In genomic region chr14:36624134-36624533, GRCm38 (mm10) we compare ENCODE assay signal across 25 mouse cellular contexts.
A peak's percentile ranks its signal among the peaks of the same experiment; 100 is the strongest.
DNase-seq lines count a peak whose midpoint lies in the region; ATAC-seq lines count a peak whose summit lies in the region.
"Had no signal": no experiment of that assay in that cellular context is flagged by ENCODE, and none has a peak within 500 bp of the region (broad histone marks: within the 10 kb centered on the region; RNA-seq: fewer than 3 reads in every experiment).

No protein-coding gene starts in this region.

- H3K4me3 ChIP-seq in hindbrain, embryonic 16.5 days (ENCODE audit: low read length), result no peak overlapping the region
- no peak overlapping the region for H3K4me3 ChIP-seq in hindbrain, embryonic 11.5 days (ENCODE audit: low read depth, low read length)
- no peak overlapping the region for H3K4me3 ChIP-seq in neural tube, embryonic 14.5 days (ENCODE audit: low read depth, low read length)
- H3K4me3 ChIP-seq in midbrain, embryonic 15.5 days, result no peak overlapping the region
- H3K4me3 ChIP-seq: embryonic facial prominence, embryonic 12.5 days; hindbrain, embryonic 15.5 days; intestine, embryonic 15.5 days; liver, embryonic 15.5 days; neural tube, embryonic 12.5 days had no signal

- no peak for DNase-seq in hindbrain, embryonic 11.5 days (ENCODE audit: low spot score)
- DNase-seq in neural tube, embryonic 10.5 days (ENCODE audit: extremely low spot score, low spot score), result no peak
- DNase-seq in telencephalon, adult 2 months (ENCODE audit: low read depth, low spot score), result peak; percentile 11
- no peak for DNase-seq in urinary bladder, postnatal 10 days (ENCODE audit: low spot score)
- DNase-seq in kidney, postnatal 10 days, result no peak
- DNase-seq: adrenal gland, adult 8-10 months; cerebellum, adult 11-12 months; cerebellum, adult 9-11 months; embryo, embryonic 11 days; gastrocnemius, postnatal 10 days; heart, postnatal 14 days; kidney, adult 8-10 months; lung, embryonic 14.5 days; lung, postnatal 14 days; retina, postnatal 1 day; right cerebral cortex, postnatal 14 days had no signal

- no peak overlapping the region for H3K9ac ChIP-seq in hindbrain, embryonic 16.5 days (ENCODE audit: low read depth, low read length)
- H3K9ac ChIP-seq in hindbrain, embryonic 11.5 days (ENCODE audit: low read depth, low read length), result no peak overlapping the region
- no peak overlapping the region for H3K9ac ChIP-seq in neural tube, embryonic 14.5 days (replicated peaks; ENCODE audit: low read depth, low read length)
- H3K9ac ChIP-seq in midbrain, embryonic 15.5 days, result no peak overlapping the region
- H3K9ac ChIP-seq: embryonic facial prominence, embryonic 12.5 days; hindbrain, embryonic 15.5 days; intestine, embryonic 15.5 days; liver, embryonic 15.5 days; lung, embryonic 14.5 days; neural tube, embryonic 12.5 days had no signal

- H3K27me3 ChIP-seq in hindbrain, embryonic 16.5 days (replicated peaks; ENCODE audit: control insufficient read depth, insufficient read depth, low read length), result no peaks in the 10 kb centered on the region
- H3K27me3 ChIP-seq in hindbrain, embryonic 11.5 days (ENCODE audit: control insufficient read depth, insufficient read depth, low read length), result no peaks in the 10 kb centered on the region
- H3K27me3 ChIP-seq in neural tube, embryonic 14.5 days (ENCODE audit: control insufficient read depth, insufficient read depth, low read length), result no peaks in the 10 kb centered on the region
- no peaks in the 10 kb centered on the region for H3K27me3 ChIP-seq in midbrain, embryonic 15.5 days (replicated peaks)
- H3K27me3 ChIP-seq: embryonic facial prominence, embryonic 12.5 days; hindbrain, embryonic 15.5 days; intestine, embryonic 15.5 days; liver, embryonic 15.5 days; neural tube, embryonic 12.5 days had no signal

- H3K36me3 ChIP-seq in hindbrain, embryonic 16.5 days (ENCODE audit: control insufficient read depth, insufficient read depth, low read length), result no peaks in the 10 kb centered on the region
- H3K36me3 ChIP-seq in hindbrain, embryonic 11.5 days (ENCODE audit: control insufficient read depth, insufficient read depth, low read length), result no peaks in the 10 kb centered on the region
- no peaks in the 10 kb centered on the region for H3K36me3 ChIP-seq in neural tube, embryonic 14.5 days (ENCODE audit: control insufficient read depth, insufficient read depth, low read length)
- H3K36me3 ChIP-seq in midbrain, embryonic 15.5 days (replicated peaks), result no peaks in the 10 kb centered on the region
- H3K36me3 ChIP-seq: embryonic facial prominence, embryonic 12.5 days; hindbrain, embryonic 15.5 days; intestine, embryonic 15.5 days; liver, embryonic 15.5 days; neural tube, embryonic 12.5 days had no signal

- no peaks in the 10 kb centered on the region for H3K4me1 ChIP-seq in hindbrain, embryonic 16.5 days (ENCODE audit: control insufficient read depth, insufficient read depth, low read depth, low read length)
- H3K4me1 ChIP-seq in hindbrain, embryonic 11.5 days (replicated peaks; ENCODE audit: control insufficient read depth, insufficient read depth, low read length), result no peaks in the 10 kb centered on the region
- no peaks in the 10 kb centered on the region for H3K4me1 ChIP-seq in neural tube, embryonic 14.5 days (ENCODE audit: control insufficient read depth, insufficient read depth, low read length)
- peaks cover 7% of the 10 kb centered on the region; the same call in 1 of the 2 replicates for H3K4me1 ChIP-seq in midbrain, embryonic 15.5 days
- H3K4me1 ChIP-seq: embryonic facial prominence, embryonic 12.5 days; hindbrain, embryonic 15.5 days; intestine, embryonic 15.5 days; neural tube, embryonic 12.5 days had no signal

- no peak overlapping the region for H3K4me2 ChIP-seq in hindbrain, embryonic 16.5 days (ENCODE audit: low read length)
- H3K4me2 ChIP-seq in hindbrain, embryonic 11.5 days (replicated peaks; ENCODE audit: low read depth, low read length), result no peak overlapping the region
- no peak overlapping the region for H3K4me2 ChIP-seq in neural tube, embryonic 14.5 days (ENCODE audit: low read depth, low read length)
- H3K4me2 ChIP-seq in midbrain, embryonic 15.5 days, result no peak overlapping the region
- H3K4me2 ChIP-seq: embryonic facial prominence, embryonic 12.5 days; hindbrain, embryonic 15.5 days; intestine, embryonic 15.5 days; liver, embryonic 15.5 days; lung, embryonic 14.5 days; neural tube, embryonic 12.5 days had no signal

- WGBS in hindbrain, embryonic 16.5 days, result 50% methylated on average over 1 of the region's 1 CpGs
- WGBS in hindbrain, embryonic 11.5 days, result 92% methylated on average over 1 of the region's 1 CpGs
- 70% methylated on average over 1 of the region's 1 CpGs for WGBS in neural tube, embryonic 14.5 days
- WGBS in midbrain, embryonic 15.5 days, result 77% methylated on average over 1 of the region's 1 CpGs

- ATAC-seq in hindbrain, embryonic 16.5 days, result peak; percentile 72
- ATAC-seq in hindbrain, embryonic 11.5 days (ENCODE audit: low FRiP score), result no peak
- peak; percentile 56; the same call in 1 of the 2 replicates for ATAC-seq in neural tube, embryonic 14.5 days (ENCODE audit: low read depth)
- ATAC-seq in midbrain, embryonic 15.5 days (replicated peaks), result peak; percentile 88
- ATAC-seq: intestine, embryonic 15.5 days had no signal

- H3K9me3 ChIP-seq in hindbrain, embryonic 16.5 days (ENCODE audit: control insufficient read depth, low read length), result no peaks in the 10 kb centered on the region
- H3K9me3 ChIP-seq in hindbrain, embryonic 11.5 days (ENCODE audit: control insufficient read depth, low read length), result no peaks in the 10 kb centered on the region
- H3K9me3 ChIP-seq in neural tube, embryonic 14.5 days (ENCODE audit: control insufficient read depth, low read length), result no peaks in the 10 kb centered on the region
- H3K9me3 ChIP-seq in midbrain, embryonic 15.5 days, result no peaks in the 10 kb centered on the region
- H3K9me3 ChIP-seq: embryonic facial prominence, embryonic 12.5 days; hindbrain, embryonic 15.5 days; intestine, embryonic 15.5 days; liver, embryonic 15.5 days; neural tube, embryonic 12.5 days had no signal

- H3K27ac ChIP-seq in hindbrain, embryonic 16.5 days (ENCODE audit: low read depth, low read length), result no peak overlapping the region
- H3K27ac ChIP-seq in hindbrain, embryonic 11.5 days (ENCODE audit: low read depth, low read length), result no peak overlapping the region
- H3K27ac ChIP-seq in neural tube, embryonic 14.5 days (ENCODE audit: low read depth, low read length), result no peak overlapping the region
- H3K27ac ChIP-seq in midbrain, embryonic 15.5 days, result no peak overlapping the region
- H3K27ac ChIP-seq: embryonic facial prominence, embryonic 12.5 days; hindbrain, embryonic 15.5 days; intestine, embryonic 15.5 days; kidney, postnatal 0 days; liver, embryonic 15.5 days; neural tube, embryonic 12.5 days had no signal
